Mouse (Mus musculus): ENCODE results near the gene Myzap. TPM values are rescaled to one million over a fixed set of nuclear protein-coding genes. Genes with fewer than 3 reads are reported as not detected.
A peak's percentile ranks its signal among the peaks of the same experiment; 100 is the strongest.

Myzap gene
- polyA plus RNA-seq, 1 experiment from 2014 or later: 2.6 TPM

DNA sequence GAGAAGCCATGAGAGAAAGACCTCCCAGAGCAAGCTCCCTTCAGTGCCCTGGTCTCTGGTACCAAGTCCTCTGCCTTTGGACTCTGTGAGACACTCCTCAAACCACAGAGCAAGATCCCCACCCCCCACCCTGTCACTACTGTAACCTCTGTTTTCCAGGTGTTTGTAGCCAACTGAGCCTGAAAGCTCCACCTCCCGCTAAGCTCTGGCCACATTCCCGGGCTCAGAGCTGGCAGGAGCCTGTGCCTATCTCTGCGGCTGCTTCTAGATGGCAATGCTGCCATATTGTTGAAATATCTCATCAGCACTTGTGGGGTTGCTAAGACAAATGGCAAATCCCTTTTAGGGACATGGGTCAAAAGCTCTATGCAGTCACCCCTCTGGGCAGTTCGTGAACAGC, 19.7 kb upstream of the Myzap start:
- Histone ChIP-seq H3K9me3 (replicated peaks; ENCODE audit: control insufficient read depth, low read length) (no peaks in the 10 kb centered on the region), H3K4me1 (ENCODE audit: control insufficient read depth, insufficient read depth, low read length) (no peaks in the 10 kb centered on the region), H3K36me3 (ENCODE audit: control insufficient read depth, insufficient read depth, low read length) (no peaks in the 10 kb centered on the region), H3K4me2 (ENCODE audit: low read length) (no peak overlapping the region), H3K27ac (ENCODE audit: low read depth, low read length) (no peak overlapping the region), H3K9ac (ENCODE audit: low read length) (no peak overlapping the region), H3K27me3 (replicated peaks; ENCODE audit: control insufficient read depth, insufficient read depth, low read length) (no peaks in the 10 kb centered on the region), H3K4me3 (ENCODE audit: low read depth, low read length) (no peak overlapping the region)
- 79% methylated on average over 4 of the region's 4 CpGs for WGBS
- ATAC-seq (no peak), DNase-seq (ENCODE audit: low spot score) (no peak)

DNA sequence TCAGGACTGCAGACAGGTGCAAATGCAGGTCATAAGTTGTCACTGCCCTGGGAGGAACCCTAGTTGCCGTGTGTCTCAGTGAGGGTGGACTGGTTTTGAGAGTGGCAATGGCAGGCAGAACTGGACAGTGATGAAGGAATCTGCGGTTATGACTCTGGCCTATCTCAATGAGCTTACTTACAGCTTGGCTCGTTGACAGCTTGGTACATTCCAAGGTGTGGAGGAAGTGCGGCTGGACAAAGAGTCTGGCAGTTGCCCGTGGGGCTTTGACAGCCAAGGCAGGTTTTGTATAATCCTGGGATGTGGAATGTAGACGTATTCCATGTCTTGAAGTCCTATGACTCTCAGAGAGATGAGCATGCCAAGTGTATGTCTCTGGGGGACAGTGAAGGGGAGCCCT, 16.9 kb upstream of the Myzap start:
- H3K36me3 ChIP-seq (ENCODE audit: control insufficient read depth, insufficient read depth, low read length): no peaks in the 10 kb centered on the region
- ATAC-seq: no peak
- no peak overlapping the region for H3K4me2 ChIP-seq (ENCODE audit: low read length)
- H3K9me3 ChIP-seq (replicated peaks; ENCODE audit: control insufficient read depth, low read length): no peaks in the 10 kb centered on the region
- H3K9ac ChIP-seq (ENCODE audit: low read length): no peak overlapping the region
- 76% methylated on average over 6 of the region's 6 CpGs for WGBS
- H3K4me3 ChIP-seq (ENCODE audit: low read depth, low read length): no peak overlapping the region
- H3K27ac ChIP-seq (ENCODE audit: low read depth, low read length): no peak overlapping the region
- DNase-seq (ENCODE audit: low spot score): no peak
- H3K27me3 ChIP-seq (replicated peaks; ENCODE audit: control insufficient read depth, insufficient read depth, low read length): no peaks in the 10 kb centered on the region
- no peaks in the 10 kb centered on the region for H3K4me1 ChIP-seq (ENCODE audit: control insufficient read depth, insufficient read depth, low read length)

DNA sequence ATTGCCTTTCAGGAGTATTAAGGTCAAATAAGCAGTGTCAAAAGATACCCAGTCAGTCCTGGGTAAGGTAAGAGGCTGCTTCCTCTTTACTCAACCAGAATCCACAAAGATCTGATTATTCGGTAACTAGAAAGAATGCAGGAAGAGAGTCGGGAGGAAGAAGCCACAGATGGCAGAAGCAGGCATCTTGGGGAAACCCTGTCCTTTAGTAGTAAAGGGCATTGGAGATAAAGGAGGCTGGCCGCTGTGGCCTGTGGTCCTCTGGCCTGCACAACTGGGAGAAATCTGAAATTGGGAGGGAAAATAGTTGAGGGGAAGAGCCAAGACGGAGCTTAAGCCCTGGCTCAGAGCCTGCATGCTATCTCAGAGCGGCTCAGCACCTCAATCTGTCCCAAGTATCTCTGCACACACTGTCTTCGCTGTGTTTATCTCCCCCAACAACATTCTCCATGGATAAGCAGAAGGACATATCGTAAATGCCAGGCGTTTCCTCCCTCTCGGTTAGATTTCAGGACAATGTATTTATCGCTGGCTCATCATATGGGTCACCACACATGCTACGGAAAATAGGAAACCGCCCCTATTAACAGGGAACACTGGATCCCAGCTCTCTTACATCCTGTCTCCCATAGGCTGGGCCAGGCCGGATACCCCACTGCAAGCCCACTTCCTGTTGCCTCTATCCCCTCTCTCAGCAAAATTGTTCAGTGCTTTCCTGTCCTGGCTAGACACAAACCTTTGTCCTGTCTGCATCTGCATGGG, 14.3 kb upstream of the Myzap start:
- no peak overlapping the region for H3K27ac ChIP-seq (ENCODE audit: low read depth, low read length)
- no peaks in the 10 kb centered on the region for H3K36me3 ChIP-seq (ENCODE audit: control insufficient read depth, insufficient read depth, low read length)
- no peaks in the 10 kb centered on the region for H3K9me3 ChIP-seq (replicated peaks; ENCODE audit: control insufficient read depth, low read length)
- WGBS: 83% methylated on average over 13 of the region's 13 CpGs
- H3K4me2 ChIP-seq (ENCODE audit: low read length): no peak overlapping the region
- no peaks in the 10 kb centered on the region for H3K4me1 ChIP-seq (ENCODE audit: control insufficient read depth, insufficient read depth, low read length)
- H3K9ac ChIP-seq (ENCODE audit: low read length): no peak overlapping the region
- DNase-seq (ENCODE audit: low spot score) (no peak), ATAC-seq (no peak)
- H3K27me3 ChIP-seq (replicated peaks; ENCODE audit: control insufficient read depth, insufficient read depth, low read length): no peaks in the 10 kb centered on the region
- no peak overlapping the region for H3K4me3 ChIP-seq (ENCODE audit: low read depth, low read length)

DNA sequence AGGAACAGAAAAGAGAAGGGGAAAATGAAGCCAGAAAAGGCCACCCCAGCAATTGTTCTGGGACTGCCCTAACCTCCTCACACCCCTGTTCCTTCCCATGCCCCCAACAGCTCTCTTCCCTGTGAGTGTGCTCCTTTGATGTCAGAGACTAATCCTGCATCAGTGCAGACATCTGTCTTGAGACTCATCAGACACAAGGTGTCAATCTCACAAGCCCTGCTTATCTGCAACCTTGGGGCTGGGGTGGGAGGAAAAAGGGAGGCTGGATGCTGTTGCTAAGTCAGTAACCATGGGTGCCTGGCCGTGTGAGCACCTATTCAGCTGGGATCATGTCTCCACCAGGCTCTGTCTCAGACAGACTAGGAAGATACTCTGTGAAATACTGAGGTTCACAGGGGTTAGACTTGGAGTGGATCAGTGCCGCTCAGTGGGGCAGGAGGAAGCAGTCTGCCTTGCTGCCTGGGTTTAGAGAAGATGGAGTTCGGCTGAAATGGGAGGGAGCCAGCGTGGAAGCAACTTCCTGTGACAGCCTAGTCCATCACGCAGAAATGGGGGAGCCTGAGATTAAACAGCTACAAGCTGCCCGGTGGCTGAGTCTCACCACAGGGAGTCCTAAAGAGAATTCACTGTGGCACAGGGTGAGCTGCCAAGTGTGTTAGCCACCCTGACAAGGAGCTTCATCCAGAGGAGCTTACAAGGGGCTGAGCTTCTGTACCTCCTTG, 12.9 kb upstream of the Myzap start:
- Histone ChIP-seq H3K36me3 (ENCODE audit: control insufficient read depth, insufficient read depth, low read length) (no peaks in the 10 kb centered on the region), H3K9ac (ENCODE audit: low read length) (no peak overlapping the region), H3K9me3 (replicated peaks; ENCODE audit: control insufficient read depth, low read length) (no peaks in the 10 kb centered on the region), H3K27me3 (replicated peaks; ENCODE audit: control insufficient read depth, insufficient read depth, low read length) (no peaks in the 10 kb centered on the region), H3K27ac (ENCODE audit: low read depth, low read length) (no peak overlapping the region), H3K4me1 (ENCODE audit: control insufficient read depth, insufficient read depth, low read length) (no peaks in the 10 kb centered on the region), H3K4me2 (ENCODE audit: low read length) (no peak overlapping the region), H3K4me3 (ENCODE audit: low read depth, low read length) (no peak overlapping the region)
- DNase-seq (ENCODE audit: low spot score) (no peak), ATAC-seq (no peak)
- 41% methylated on average over 6 of the region's 6 CpGs for WGBS

DNA sequence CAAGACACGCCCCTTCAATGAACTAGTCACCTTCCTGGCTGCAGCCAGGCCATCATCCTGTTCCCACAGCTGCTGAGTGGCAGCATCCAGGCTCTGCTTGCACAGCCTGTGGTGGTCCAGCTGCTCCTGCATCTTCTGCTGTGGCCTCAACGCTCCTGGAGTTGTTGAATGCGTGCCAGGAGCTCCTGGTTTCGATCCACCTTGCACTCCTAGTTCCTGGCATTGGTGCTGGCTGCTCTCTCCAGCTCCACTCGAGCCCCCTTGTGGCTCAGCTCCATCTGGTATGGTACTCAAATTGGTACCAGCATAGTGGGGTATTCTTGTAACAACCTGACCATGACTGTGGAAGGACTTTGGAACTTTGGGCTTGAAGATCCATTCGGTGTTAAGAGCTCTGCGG, 7.7 kb upstream of the Myzap start:
- H3K9ac ChIP-seq (ENCODE audit: low read length): no peak overlapping the region
- no peak overlapping the region for H3K27ac ChIP-seq (ENCODE audit: low read depth, low read length)
- 78% methylated on average over 7 of the region's 7 CpGs for WGBS
- no peaks in the 10 kb centered on the region for H3K9me3 ChIP-seq (replicated peaks; ENCODE audit: control insufficient read depth, low read length)
- H3K4me3 ChIP-seq (ENCODE audit: low read depth, low read length): no peak overlapping the region
- H3K36me3 ChIP-seq (ENCODE audit: control insufficient read depth, insufficient read depth, low read length): no peaks in the 10 kb centered on the region
- ATAC-seq (no peak), DNase-seq (ENCODE audit: low spot score) (no peak)
- H3K4me2 ChIP-seq (ENCODE audit: low read length): no peak overlapping the region
- H3K27me3 ChIP-seq (replicated peaks; ENCODE audit: control insufficient read depth, insufficient read depth, low read length): no peaks in the 10 kb centered on the region
- H3K4me1 ChIP-seq (ENCODE audit: control insufficient read depth, insufficient read depth, low read length): no peaks in the 10 kb centered on the region

DNA sequence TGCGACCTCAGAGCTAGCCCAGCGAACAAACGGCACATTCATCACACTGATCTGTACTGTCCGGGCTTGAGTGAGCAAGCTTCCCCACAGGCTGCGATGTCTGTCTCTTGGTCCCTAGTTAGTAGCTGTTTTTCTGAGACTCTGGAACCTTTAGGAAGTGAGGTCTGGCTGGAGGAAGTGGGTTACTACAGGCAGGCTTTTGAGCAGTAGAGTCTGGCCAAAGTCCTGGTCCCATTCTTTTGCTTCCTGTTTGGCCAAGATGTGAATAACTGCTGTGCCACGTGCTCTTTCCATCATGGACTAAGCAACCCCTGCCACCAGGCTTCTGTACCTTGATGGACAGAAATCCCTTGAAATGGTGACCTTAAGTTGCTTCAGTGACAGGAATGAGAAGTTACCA, 4.7 kb upstream of the Myzap start:
- no peaks in the 10 kb centered on the region for H3K36me3 ChIP-seq (ENCODE audit: control insufficient read depth, insufficient read depth, low read length)
- no peak overlapping the region for H3K9ac ChIP-seq (ENCODE audit: low read length)
- H3K27ac ChIP-seq (ENCODE audit: low read depth, low read length): no peak overlapping the region
- no peak overlapping the region for H3K4me3 ChIP-seq (ENCODE audit: low read depth, low read length)
- no peaks in the 10 kb centered on the region for H3K9me3 ChIP-seq (replicated peaks; ENCODE audit: control insufficient read depth, low read length)
- 79% methylated on average over 6 of the region's 6 CpGs for WGBS
- DNase-seq (ENCODE audit: low spot score): no peak
- no peaks in the 10 kb centered on the region for H3K27me3 ChIP-seq (replicated peaks; ENCODE audit: control insufficient read depth, insufficient read depth, low read length)
- no peak overlapping the region for H3K4me2 ChIP-seq (ENCODE audit: low read length)
- H3K4me1 ChIP-seq (ENCODE audit: control insufficient read depth, insufficient read depth, low read length): no peaks in the 10 kb centered on the region
- ATAC-seq: no peak

DNA sequence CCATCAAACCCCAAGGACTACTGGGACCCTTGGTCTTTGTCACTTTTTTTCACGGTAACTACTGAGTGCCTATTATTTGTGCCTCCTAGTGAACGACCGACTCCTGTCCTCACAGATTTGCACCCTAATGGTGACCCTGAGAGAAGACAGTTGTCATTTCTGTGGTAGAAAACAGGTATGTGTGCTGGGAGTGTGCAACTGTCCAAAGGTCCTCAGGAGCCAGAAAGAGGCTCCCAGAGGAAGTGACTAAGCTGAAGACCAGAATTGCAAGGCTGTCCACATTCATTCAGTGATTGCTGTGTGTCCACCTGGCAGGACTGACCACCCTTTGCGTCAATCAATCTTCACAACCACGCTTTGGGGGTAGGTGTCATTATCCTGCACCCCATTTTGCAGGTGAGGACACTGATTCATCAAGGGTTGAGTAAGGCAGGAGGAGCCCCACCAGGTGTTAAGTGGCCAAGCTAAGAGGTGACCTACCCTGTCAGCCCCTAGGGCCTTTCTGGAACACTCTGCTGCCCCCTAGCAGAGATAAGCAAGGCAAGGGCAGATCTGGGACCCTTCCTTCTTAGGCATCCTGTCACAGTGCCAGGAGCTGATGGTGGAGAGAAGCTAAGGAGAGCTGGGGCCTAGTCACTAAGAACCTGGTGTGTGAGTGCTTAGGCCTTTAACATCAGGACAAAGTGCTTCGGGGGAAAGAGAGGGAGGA, 571 bp upstream of the Myzap start:
- H3K9ac ChIP-seq (ENCODE audit: low read length): peak overlapping the region; percentile 68; the same call in 1 of the 2 replicates
- no peaks in the 10 kb centered on the region for H3K4me1 ChIP-seq (ENCODE audit: control insufficient read depth, insufficient read depth, low read length)
- no peak for DNase-seq (ENCODE audit: low spot score)
- WGBS: 43% methylated on average over 6 of the region's 6 CpGs
- H3K36me3 ChIP-seq (ENCODE audit: control insufficient read depth, insufficient read depth, low read length): no peaks in the 10 kb centered on the region
- ATAC-seq: no peak
- H3K27ac ChIP-seq (ENCODE audit: low read depth, low read length): no peak overlapping the region
- no peaks in the 10 kb centered on the region for H3K27me3 ChIP-seq (replicated peaks; ENCODE audit: control insufficient read depth, insufficient read depth, low read length)
- no peaks in the 10 kb centered on the region for H3K9me3 ChIP-seq (replicated peaks; ENCODE audit: control insufficient read depth, low read length)
- H3K4me3 ChIP-seq (ENCODE audit: low read depth, low read length): peak overlapping the region; percentile 50; the same call in 1 of the 2 replicates
- H3K4me2 ChIP-seq (ENCODE audit: low read length): peak overlapping the region; percentile 80

DNA sequence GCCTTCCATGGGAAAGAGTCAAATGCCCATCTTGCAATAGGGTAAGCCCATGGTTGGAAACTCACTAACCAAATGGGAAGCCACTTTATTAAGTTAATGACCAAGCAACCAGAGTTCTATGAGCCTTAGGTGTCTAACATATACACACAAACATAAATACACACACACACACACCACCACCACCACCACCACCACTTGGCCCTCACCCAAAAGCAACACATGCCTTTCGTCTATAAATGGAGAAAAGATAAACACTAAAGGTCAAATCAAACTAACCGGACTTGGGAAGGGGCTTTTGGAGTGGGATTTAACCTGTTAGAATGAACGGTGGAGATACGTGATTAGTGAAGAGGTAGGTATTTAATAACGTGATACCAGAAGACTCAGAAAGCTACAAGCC, 1.1 kb downstream of the Myzap start:
- ATAC-seq (no peak), DNase-seq (ENCODE audit: low spot score) (no peak)
- Histone ChIP-seq H3K9ac (ENCODE audit: low read length) (no peak overlapping the region), H3K4me3 (ENCODE audit: low read depth, low read length) (no peak overlapping the region), H3K4me2 (ENCODE audit: low read length) (no peak overlapping the region), H3K27ac (ENCODE audit: low read depth, low read length) (no peak overlapping the region), H3K9me3 (replicated peaks; ENCODE audit: control insufficient read depth, low read length) (no peaks in the 10 kb centered on the region), H3K4me1 (ENCODE audit: control insufficient read depth, insufficient read depth, low read length) (no peaks in the 10 kb centered on the region), H3K27me3 (replicated peaks; ENCODE audit: control insufficient read depth, insufficient read depth, low read length) (no peaks in the 10 kb centered on the region), H3K36me3 (ENCODE audit: control insufficient read depth, insufficient read depth, low read length) (no peaks in the 10 kb centered on the region)
- WGBS: 77% methylated on average over 5 of the region's 5 CpGs

DNA sequence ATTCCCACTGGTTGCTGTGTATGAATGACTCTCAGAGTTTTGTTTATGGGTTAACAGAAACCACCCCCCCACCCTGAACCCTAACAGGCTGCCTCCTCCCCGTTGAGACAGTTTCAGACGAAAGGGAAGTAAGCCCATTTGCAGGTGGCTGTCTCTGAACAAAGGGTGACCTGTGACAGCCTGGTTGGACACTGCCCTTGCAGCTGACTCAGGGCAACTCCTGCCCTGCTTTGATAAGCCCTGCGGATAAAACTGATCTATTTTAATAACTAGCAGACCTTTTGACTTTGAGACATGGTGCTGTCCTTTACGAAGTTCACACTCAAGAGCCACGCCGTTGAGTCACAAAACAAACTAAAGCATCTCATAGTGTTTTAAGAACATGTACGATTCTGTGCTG, 2.4 kb downstream of the Myzap start:
- WGBS: 79% methylated on average over 7 of the region's 7 CpGs
- Histone ChIP-seq H3K27me3 (replicated peaks; ENCODE audit: control insufficient read depth, insufficient read depth, low read length) (no peaks in the 10 kb centered on the region), H3K4me1 (ENCODE audit: control insufficient read depth, insufficient read depth, low read length) (no peaks in the 10 kb centered on the region)

More for the DNA sequence above, 2.4 kb downstream of the Myzap start:
- ATAC-seq (no peak), DNase-seq (ENCODE audit: low spot score) (no peak)
- no peak overlapping the region for H3K27ac ChIP-seq (ENCODE audit: low read depth, low read length)
- no peaks in the 10 kb centered on the region for H3K9me3 ChIP-seq (replicated peaks; ENCODE audit: control insufficient read depth, low read length)
- no peaks in the 10 kb centered on the region for H3K36me3 ChIP-seq (ENCODE audit: control insufficient read depth, insufficient read depth, low read length)
- H3K4me3 ChIP-seq (ENCODE audit: low read depth, low read length): no peak overlapping the region
- H3K9ac ChIP-seq (ENCODE audit: low read length): no peak overlapping the region
- no peak overlapping the region for H3K4me2 ChIP-seq (ENCODE audit: low read length)

Measured in forebrain, embryonic 14.5 days (tissue).